Mouse (Mus musculus) heart, adult 2 months (tissue): ENCODE data around the gene Amotl1.

ENCODE experiments used
- CTCF ChIP-seq: fragments of 200-600 bp; IDR thresholded peaks from 2 replicates; pipeline ENCODE4 v1.8.1; 2022; ENCODE audit warnings: antibody characterized with exemption, mild to moderate bottlenecking, moderate library complexity
- POLR2A ChIP-seq: fragments of 200-500 bp; IDR thresholded peaks from 2 replicates; pipeline ENCODE4 v1.6.1; 2011; ENCODE audit warnings: mild to moderate bottlenecking, low read depth, low read length, control low read depth; ENCODE audit not compliant: insufficient read depth

- TF ChIP-seq CTCF (no peak), POLR2A (no peak)
These were observed 70.0 kb downstream of the Amotl1 start for GRCm38 (mm10) chr9:14574760-14575399.
